Comparison of ENCODE assay signal across 9 mouse cellular contexts in genomic region chr4:150236031-150236430, GRCm38 (mm10). TPM values are rescaled to one million over a fixed set of nuclear protein-coding genes. Genes with fewer than 3 reads are reported as not detected.
DNase-seq lines count a peak whose midpoint lies in the region; ATAC-seq and TF ChIP-seq lines count a peak whose summit lies in the region.
"Had no signal": no experiment of that assay in that cellular context is flagged by ENCODE, and none has a peak within 500 bp of the region (broad histone marks: within the 10 kb centered on the region; RNA-seq: fewer than 3 reads in every experiment).

No protein-coding gene starts in this region.

- peaks cover 17% of the 10 kb centered on the region for H3K36me3 ChIP-seq in heart, embryonic 16.5 days (ENCODE audit: control insufficient read depth, insufficient read depth)
- peaks cover 4 to 33% of the 10 kb centered on the region in 2 experiments for H3K36me3 ChIP-seq in MEL (ENCODE audit: control insufficient read depth in 1 of 2, insufficient read depth in 2 of 2, low read length in 2 of 2)
- H3K36me3 ChIP-seq in hindbrain, embryonic 13.5 days = peaks cover 6% of the 10 kb centered on the region
- peaks cover 6% of the 10 kb centered on the region for H3K36me3 ChIP-seq in midbrain, embryonic 13.5 days

- peak overlapping the region; percentile 99 for H3K27ac ChIP-seq in heart, embryonic 16.5 days (ENCODE audit: low read length)
- peak overlapping the region; percentile 71 for H3K27ac ChIP-seq in MEL (ENCODE audit: control insufficient read depth, low read depth, low read length)
- H3K27ac ChIP-seq in hindbrain, embryonic 13.5 days = peak overlapping the region; percentile 99
- peak overlapping the region; percentile 100 for H3K27ac ChIP-seq in midbrain, embryonic 13.5 days

- WGBS in heart, embryonic 16.5 days = 79% methylated on average over 8 of the region's 8 CpGs
- WGBS in hindbrain, embryonic 13.5 days = 80% methylated on average over 8 of the region's 8 CpGs
- WGBS in midbrain, embryonic 13.5 days = 83% methylated on average over 8 of the region's 8 CpGs

- TF ChIP-seq CTCF in MEL (IDR thresholded peaks at IDR 0.05 in 2 of 3, conservative IDR thresholded peaks at IDR 0.05 in 1 of 3; ENCODE audit: control insufficient read depth in 1 of 3, insufficient read depth in 1 of 3, low read depth in 2 of 3, low read length in 3 of 3, poor library complexity in 1 of 3, severe bottlenecking in 1 of 3) = no peak

- no peaks in the 10 kb centered on the region for H3K9me3 ChIP-seq in heart, embryonic 16.5 days (replicated peaks; ENCODE audit: control insufficient read depth, low read length)
- H3K9me3 ChIP-seq in MEL (replicated peaks; ENCODE audit: insufficient read depth, low read length) = no peaks in the 10 kb centered on the region
- H3K9me3 ChIP-seq in hindbrain, embryonic 13.5 days = no peaks in the 10 kb centered on the region
- H3K9me3 ChIP-seq in midbrain, embryonic 13.5 days = no peaks in the 10 kb centered on the region

- TF ChIP-seq RAD21 in MEL (IDR thresholded peaks at IDR 0.05; ENCODE audit: low read depth, low read length) = no peak

- peak overlapping the region; percentile 82 for H3K4me3 ChIP-seq in heart, embryonic 16.5 days (ENCODE audit: low read length)
- peak overlapping the region; percentile 91 to 99 for H3K4me3 ChIP-seq in MEL (ENCODE audit: control insufficient read depth in 1 of 2, insufficient read depth in 1 of 2, low read depth in 2 of 2, low read length in 2 of 2)
- peak overlapping the region; percentile 78 for H3K4me3 ChIP-seq in hindbrain, embryonic 13.5 days
- peak overlapping the region; percentile 85 for H3K4me3 ChIP-seq in midbrain, embryonic 13.5 days (replicated peaks)

- no peak for TF ChIP-seq EP300 in MEL (IDR thresholded peaks at IDR 0.05; ENCODE audit: low read depth in 1 of 2, low read length in 2 of 2)

- peak overlapping the region; percentile 87 for H3K9ac ChIP-seq in heart, embryonic 16.5 days (ENCODE audit: low read length)
- H3K9ac ChIP-seq in MEL (ENCODE audit: control insufficient read depth, low read depth, low read length, poor library complexity, severe bottlenecking) = peak overlapping the region; percentile 92
- H3K9ac ChIP-seq in hindbrain, embryonic 13.5 days = peak overlapping the region; percentile 88; the same call in 1 of the 2 replicates
- H3K9ac ChIP-seq in midbrain, embryonic 13.5 days (replicated peaks) = peak overlapping the region; percentile 90

- no peaks in the 10 kb centered on the region for H3K27me3 ChIP-seq in heart, embryonic 16.5 days (ENCODE audit: control insufficient read depth, insufficient read depth, low read length)
- no peaks in the 10 kb centered on the region for H3K27me3 ChIP-seq in MEL (ENCODE audit: control insufficient read depth in 1 of 2, insufficient read depth in 2 of 2, low read length in 2 of 2)
- peaks cover 6% of the 10 kb centered on the region; the same call in 1 of the 2 replicates for H3K27me3 ChIP-seq in hindbrain, embryonic 13.5 days
- H3K27me3 ChIP-seq in midbrain, embryonic 13.5 days = peaks cover 7% of the 10 kb centered on the region

- ATAC-seq in heart, embryonic 16.5 days (replicated peaks; ENCODE audit: extremely low read depth, insufficient read depth, low FRiP score) = no peak
- ATAC-seq in hindbrain, embryonic 13.5 days (ENCODE audit: low FRiP score) = no peak
- no peak for ATAC-seq in midbrain, embryonic 13.5 days

- no peak for TF ChIP-seq POLR2A in MEL (IDR thresholded peaks at IDR 0.05; ENCODE audit: control insufficient read depth in 1 of 2, insufficient read depth in 1 of 2, low read depth in 1 of 2, low read length in 2 of 2, poor library complexity in 1 of 2)

- DNase-seq in heart, adult 8-10 months (ENCODE audit: low spot score) = no peak
- peak; percentile 75 for DNase-seq in MEL (ENCODE audit: low read depth, low spot score)
- no peak for DNase-seq in thymus, postnatal 25 days
- no peak for DNase-seq in c-Kit-positive CD71-positive TER-119-positive erythroid progenitor cells, embryonic 14.5 days (ENCODE audit: low spot score)
- no peak for DNase-seq in kidney, adult 11 months

- peak overlapping the region; percentile 60 for H3K4me2 ChIP-seq in heart, embryonic 16.5 days (ENCODE audit: low read depth, low read length)
- H3K4me2 ChIP-seq in hindbrain, embryonic 13.5 days = peak overlapping the region; percentile 83
- peak overlapping the region; percentile 93 for H3K4me2 ChIP-seq in midbrain, embryonic 13.5 days (replicated peaks)

- H3K4me1 ChIP-seq in heart, embryonic 16.5 days (ENCODE audit: control insufficient read depth, insufficient read depth, low read length) = peaks cover 44% of the 10 kb centered on the region
- peaks cover 7 to 33% of the 10 kb centered on the region in 2 experiments for H3K4me1 ChIP-seq in MEL (ENCODE audit: control insufficient read depth in 1 of 2, insufficient read depth in 2 of 2, low read length in 2 of 2)
- peaks cover 60% of the 10 kb centered on the region for H3K4me1 ChIP-seq in hindbrain, embryonic 13.5 days (replicated peaks)
- peaks cover 51% of the 10 kb centered on the region for H3K4me1 ChIP-seq in midbrain, embryonic 13.5 days (replicated peaks)

- peaks cover 40% of the 10 kb centered on the region for H3K79me2 ChIP-seq in MEL (ENCODE audit: control insufficient read depth, insufficient read depth, low read length, poor library complexity)

TF ChIP-seq in MEL, 35 proteins besides CTCF, POLR2A, EP300 and RAD21:
- TF ChIP-seq MYB (IDR thresholded peaks at IDR 0.05; ENCODE audit: low read depth, low read length) (no peak), NELFE (IDR thresholded peaks at IDR 0.05; ENCODE audit: low read depth, low read length) (no peak)

RNA-seq across cellular contexts. Expression of gene Eno1, which starts 0.5 kb away (rescaled TPM):
- polyA plus RNA-seq in heart, embryonic 16.5 days (2015; fragmentation: Nextera tagmentation; extraction: Ambion mirVana) = 1,672 and 1,922 TPM in 2 replicates
- 100 to 1,000 TPM; 110 to 133 (median 121) TPM for total RNA-seq in heart, adult 8-10 months (2022)
- total RNA-seq in MEL (2012; rRNA removed) = 254 and 516 TPM in 2 replicates
- polyA plus RNA-seq in MEL (2012; ENCODE audit: insufficient read depth in 1 of 2, insufficient read length in 2 of 2, low read depth in 1 of 2, low replicate concordance in 2 of 2, missing spikeins in 1 of 2) = 1,000 to 10,000 TPM in 1 of 2 experiments, 100 to 1,000 TPM in 1; 737 to 5,492 TPM
- 1,025 and 1,119 TPM in 2 replicates for polyA plus RNA-seq in hindbrain, embryonic 13.5 days (2015; fragmentation: Nextera tagmentation; extraction: Ambion mirVana)
- 945 and 955 TPM in 2 replicates for polyA plus RNA-seq in midbrain, embryonic 13.5 days (2015; fragmentation: Nextera tagmentation; extraction: Ambion mirVana)

RNA-seq across cellular contexts. Expression of gene Car6, which starts 34.9 kb away (rescaled TPM):
- not detected in 2 replicates for polyA plus RNA-seq in heart, embryonic 16.5 days (2015; fragmentation: Nextera tagmentation; extraction: Ambion mirVana)
- total RNA-seq in heart, adult 8-10 months (2022) = under 1 TPM in 1 of 4 experiments, not detected in 3; 0.29 TPM
- total RNA-seq in MEL (2012; rRNA removed) = not detected in 2 replicates
- under 1 TPM in 1 of 2 experiments, not detected in 1; 0.19 TPM for polyA plus RNA-seq in MEL (2012; ENCODE audit: insufficient read depth in 1 of 2, insufficient read length in 2 of 2, low read depth in 1 of 2, low replicate concordance in 2 of 2, missing spikeins in 1 of 2)
- not detected in 2 replicates for polyA plus RNA-seq in hindbrain, embryonic 13.5 days (2015; fragmentation: Nextera tagmentation; extraction: Ambion mirVana)
- polyA plus RNA-seq in midbrain, embryonic 13.5 days (2015; fragmentation: Nextera tagmentation; extraction: Ambion mirVana) = not detected in 2 replicates
- total RNA-seq: gastrocnemius, adult 8-10 months had no signal

RNA-seq across cellular contexts. Expression of gene Rere, which starts 45.4 kb away (rescaled TPM):
- 18.0 and 18.5 TPM in 2 replicates for polyA plus RNA-seq in heart, embryonic 16.5 days (2015; fragmentation: Nextera tagmentation; extraction: Ambion mirVana)
- total RNA-seq in heart, adult 8-10 months (2022) = 10 to 100 TPM; 34.8 to 57.6 (median 51.3) TPM
- 4.1 and 5.8 TPM in 2 replicates for total RNA-seq in MEL (2012; rRNA removed)
- polyA plus RNA-seq in MEL (2012; ENCODE audit: insufficient read depth in 1 of 2, insufficient read length in 2 of 2, low read depth in 1 of 2, low replicate concordance in 2 of 2, missing spikeins in 1 of 2) = 10 to 100 TPM in 1 of 2 experiments, not detected in 1; 31.8 TPM
- polyA plus RNA-seq in hindbrain, embryonic 13.5 days (2015; fragmentation: Nextera tagmentation; extraction: Ambion mirVana) = 36.2 and 39.0 TPM in 2 replicates
- polyA plus RNA-seq in midbrain, embryonic 13.5 days (2015; fragmentation: Nextera tagmentation; extraction: Ambion mirVana) = 42.4 and 43.6 TPM in 2 replicates
